Mouse (Mus musculus): ENCODE measurements around the gene Epn2. TPM values are rescaled to one million over a fixed set of nuclear protein-coding genes. Genes with fewer than 3 reads are reported as not detected.

Gene Epn2
- total and polyA plus RNA-seq, 3 experiments, result 20.4 to 24.9 (median 23.1) TPM

- peak; percentile 63 to 67 for DNase-seq
- 13% methylated on average over 2 of the region's 2 CpGs for WGBS
- intact Hi-C loops (cut with DNase I), result no loop called here
Observed at GRCm38 (mm10) chr11:61487401-61487800, 92.1 kb downstream of the Epn2 start.

GRCm38 (mm10) chr11:61486458-61487219 is 92.8 kb downstream of the Epn2 start:
- Histone ChIP-seq H3K27ac (no peak overlapping the region), H3K9ac (ENCODE audit: low read depth, low read length) (no peak overlapping the region), H3K27me3 (ENCODE audit: control insufficient read depth, insufficient read depth, low read length) (no peaks in the 10 kb centered on the region), H3K4me3 (no peak overlapping the region), H3K79me2 (replicated peaks; ENCODE audit: control insufficient read depth, insufficient read depth, low read length) (no peaks in the 10 kb centered on the region), H3K4me1 (ENCODE audit: control insufficient read depth, insufficient read depth, low read length) (peaks cover 2% of the 10 kb centered on the region; the same call in 1 of the 2 replicates), H3K36me3 (ENCODE audit: control insufficient read depth, insufficient read depth, low read length) (no peaks in the 10 kb centered on the region)
- no peak for DNase-seq
- 86% methylated on average over 14 of the region's 14 CpGs for WGBS
- TF ChIP-seq CTCF (IDR thresholded peaks at IDR 0.05), result no peak
- no peak for TF ChIP-seq EP300 (IDR thresholded peaks at IDR 0.05; ENCODE audit: insufficient read depth, low read depth, low read length)
- TF ChIP-seq POLR2A (IDR thresholded peaks at IDR 0.05; ENCODE audit: insufficient read depth, low read depth, low read length), result no peak
- intact Hi-C loops (cut with DNase I), result no loop called here

More at GRCm38 (mm10) chr11:61487401-61487800, 92.1 kb downstream of the Epn2 start:
- Histone ChIP-seq H3K9ac (ENCODE audit: low read depth, low read length) (no peak overlapping the region), H3K4me3 (no peak overlapping the region), H3K4me1 (ENCODE audit: control insufficient read depth, insufficient read depth, low read length) (peaks cover 2% of the 10 kb centered on the region; the same call in 1 of the 2 replicates), H3K36me3 (ENCODE audit: control insufficient read depth, insufficient read depth, low read length) (no peaks in the 10 kb centered on the region), H3K27me3 (ENCODE audit: control insufficient read depth, insufficient read depth, low read length) (no peaks in the 10 kb centered on the region), H3K79me2 (replicated peaks; ENCODE audit: control insufficient read depth, insufficient read depth, low read length) (no peaks in the 10 kb centered on the region), H3K27ac (no peak overlapping the region)
- TF ChIP-seq POLR2A (IDR thresholded peaks at IDR 0.05; ENCODE audit: insufficient read depth, low read depth, low read length), result no peak
- no peak for TF ChIP-seq CTCF (IDR thresholded peaks at IDR 0.05)
- no peak for TF ChIP-seq EP300 (IDR thresholded peaks at IDR 0.05; ENCODE audit: insufficient read depth, low read depth, low read length)

- DNase-seq, result no peak
- Histone ChIP-seq H3K36me3 (ENCODE audit: control insufficient read depth, insufficient read depth, low read length) (no peaks in the 10 kb centered on the region), H3K9ac (ENCODE audit: low read depth, low read length) (no peak overlapping the region), H3K4me1 (ENCODE audit: control insufficient read depth, insufficient read depth, low read length) (peaks cover 2% of the 10 kb centered on the region; the same call in 1 of the 2 replicates), H3K79me2 (replicated peaks; ENCODE audit: control insufficient read depth, insufficient read depth, low read length) (no peaks in the 10 kb centered on the region), H3K27ac (peak overlapping the region; percentile 33), H3K4me3 (no peak overlapping the region), H3K27me3 (ENCODE audit: control insufficient read depth, insufficient read depth, low read length) (no peaks in the 10 kb centered on the region)
- no peak for TF ChIP-seq EP300 (IDR thresholded peaks at IDR 0.05; ENCODE audit: insufficient read depth, low read depth, low read length)
- 81% methylated on average over 22 of the region's 22 CpGs for WGBS
- intact Hi-C loops (cut with DNase I), result no loop called here
Observed at GRCm38 (mm10) chr11:61485541-61486457, 93.7 kb downstream of the Epn2 start.

- H3K4me1 ChIP-seq (ENCODE audit: control insufficient read depth, insufficient read depth, low read length), result peaks cover 2% of the 10 kb centered on the region; the same call in 1 of the 2 replicates
- no peaks in the 10 kb centered on the region for H3K36me3 ChIP-seq (ENCODE audit: control insufficient read depth, insufficient read depth, low read length)
- intact Hi-C loops (cut with DNase I), result loop anchor here (5.0 kb wide), 1 partner anchor 43 kb away; no protein-coding TSS in a partner anchor
- TF ChIP-seq EP300 (IDR thresholded peaks at IDR 0.05; ENCODE audit: insufficient read depth, low read depth, low read length) (no peak), POLR2A (IDR thresholded peaks at IDR 0.05; ENCODE audit: insufficient read depth, low read depth, low read length) (no peak), CTCF (IDR thresholded peaks at IDR 0.05) (no peak)
- no peak within 1 kb of the TSS for H3K9ac ChIP-seq (ENCODE audit: low read depth, low read length)
- peak; percentile 57 to 65 for DNase-seq
- no peak within 1 kb of the TSS for H3K4me3 ChIP-seq
- WGBS, result 55% methylated on average over 20 of the region's 20 CpGs
- peak within 1 kb of the TSS; percentile 33 for H3K27ac ChIP-seq
- H3K79me2 ChIP-seq (replicated peaks; ENCODE audit: control insufficient read depth, insufficient read depth, low read length), result no peaks in the 10 kb centered on the region
- no peaks in the 10 kb centered on the region for H3K27me3 ChIP-seq (ENCODE audit: control insufficient read depth, insufficient read depth, low read length)
Observed at GRCm38 (mm10) chr11:61484613-61485540, 94.6 kb downstream of the Epn2 start, which contains the start of gene Mfap4. Gene Mfap4, plus strand, starts transcription at chr11:61485431.

GRCm38 (mm10) chr11:61484256-61484612 is 95.3 kb downstream of the Epn2 start:
- Histone ChIP-seq H3K9ac (ENCODE audit: low read depth, low read length) (no peak overlapping the region), H3K27ac (peak overlapping the region; percentile 23; the same call in 1 of the 2 replicates), H3K27me3 (ENCODE audit: control insufficient read depth, insufficient read depth, low read length) (no peaks in the 10 kb centered on the region), H3K4me1 (ENCODE audit: control insufficient read depth, insufficient read depth, low read length) (peaks cover 2% of the 10 kb centered on the region; the same call in 1 of the 2 replicates), H3K4me3 (no peak overlapping the region), H3K79me2 (replicated peaks; ENCODE audit: control insufficient read depth, insufficient read depth, low read length) (no peaks in the 10 kb centered on the region), H3K36me3 (ENCODE audit: control insufficient read depth, insufficient read depth, low read length) (no peaks in the 10 kb centered on the region)
- no peak for DNase-seq
- intact Hi-C loops (cut with DNase I), result loop anchor here (5.0 kb wide), 1 partner anchor 42 kb away; no protein-coding TSS in a partner anchor
- 43% methylated on average over 10 of the region's 10 CpGs for WGBS
- TF ChIP-seq POLR2A (IDR thresholded peaks at IDR 0.05; ENCODE audit: insufficient read depth, low read depth, low read length) (no peak), EP300 (IDR thresholded peaks at IDR 0.05; ENCODE audit: insufficient read depth, low read depth, low read length) (no peak), CTCF (IDR thresholded peaks at IDR 0.05) (no peak)

Measured in heart, adult 2 months (tissue).